Mouse (Mus musculus): ENCODE measurements around the gene Tfr2. TPM values are rescaled to one million over a fixed set of nuclear protein-coding genes. Genes with fewer than 3 reads are reported as not detected.

Gene Tfr2
- polyA plus RNA-seq, 2 experiments: 1.3 to 2.1 TPM

DNA sequence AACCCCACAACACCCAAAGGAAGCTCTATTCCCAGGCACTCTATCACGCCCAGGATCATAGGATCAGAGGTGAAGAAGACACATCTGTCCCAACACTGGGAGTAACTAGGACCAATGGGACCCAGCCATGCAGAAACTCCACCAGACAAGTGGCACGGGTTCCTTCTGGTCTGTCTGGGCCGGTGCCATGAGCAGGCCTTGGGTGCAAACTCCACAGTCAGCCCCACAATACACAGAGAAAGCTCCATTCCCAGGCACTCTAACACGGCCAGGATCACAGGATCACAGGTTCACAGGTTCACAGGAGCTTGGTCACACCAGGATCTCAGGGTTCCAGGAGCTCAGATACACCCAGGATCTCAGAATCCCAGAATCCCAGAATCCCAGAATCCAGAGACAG lies 24.0 kb upstream of the Tfr2 start:
- H3K9ac ChIP-seq (ENCODE audit: low read depth, low read length, severe bottlenecking): no peak overlapping the region
- H3K9me3 ChIP-seq (ENCODE audit: control insufficient read depth, low read length): no peaks in the 10 kb centered on the region
- TF ChIP-seq POLR2A (IDR thresholded peaks at IDR 0.05; ENCODE audit: borderline replicate concordance, extremely low read depth, insufficient read depth, insufficient read length): no peak
- H3K4me3 ChIP-seq (replicated peaks; ENCODE audit: low read length): no peak overlapping the region
- H3K27me3 ChIP-seq (ENCODE audit: control insufficient read depth, insufficient read depth, low read length): no peaks in the 10 kb centered on the region
- DNase-seq (ENCODE audit: low spot score): no peak
- ATAC-seq (ENCODE audit: low FRiP score, low read depth): no peak
- WGBS: 75% methylated on average over 4 of the region's 4 CpGs
- no peak overlapping the region for H3K4me2 ChIP-seq (replicated peaks; ENCODE audit: low read depth, low read length, severe bottlenecking)
- no peak overlapping the region for H3K27ac ChIP-seq (replicated peaks; ENCODE audit: low read depth, low read length)
- H3K36me3 ChIP-seq (ENCODE audit: control insufficient read depth, insufficient read depth, low read length): no peaks in the 10 kb centered on the region
- H3K4me1 ChIP-seq (ENCODE audit: control insufficient read depth, insufficient read depth, low read length): no peaks in the 10 kb centered on the region

DNA sequence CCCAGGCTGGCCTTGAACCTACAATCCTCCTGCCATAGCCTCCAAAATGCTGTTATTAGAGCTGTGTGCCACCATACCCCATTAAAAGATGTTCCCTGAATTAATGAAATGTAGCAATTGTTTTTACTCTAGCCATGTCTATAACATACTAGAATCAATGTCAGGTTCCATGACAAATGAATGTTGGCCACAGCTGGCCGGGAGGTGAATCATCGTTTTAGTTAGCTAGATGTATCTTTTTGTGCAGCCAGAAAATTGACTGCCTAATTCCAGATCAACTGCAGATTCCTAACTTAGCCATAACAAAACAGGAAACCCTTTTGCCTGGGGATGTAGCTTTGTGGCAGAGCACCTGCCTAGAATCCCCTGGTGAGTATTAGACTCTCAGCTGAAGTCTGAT lies 19.8 kb upstream of the Tfr2 start:
- DNase-seq (ENCODE audit: low spot score): no peak
- WGBS: 86% methylated on average over 2 of the region's 2 CpGs

GRCm38 (mm10) chr5:137551119-137551518 lies 18.5 kb upstream of the Tfr2 start:
- no peak for ATAC-seq (ENCODE audit: low FRiP score, low read depth)
- TF ChIP-seq POLR2A (IDR thresholded peaks at IDR 0.05; ENCODE audit: borderline replicate concordance, extremely low read depth, insufficient read depth, insufficient read length): no peak
- 62% methylated on average over 5 of the region's 5 CpGs for WGBS
- Histone ChIP-seq H3K4me1 (ENCODE audit: control insufficient read depth, insufficient read depth, low read length) (no peaks in the 10 kb centered on the region), H3K9ac (ENCODE audit: low read depth, low read length, severe bottlenecking) (no peak overlapping the region), H3K27me3 (ENCODE audit: control insufficient read depth, insufficient read depth, low read length) (peaks cover 11% of the 10 kb centered on the region; the same call in 1 of the 2 replicates), H3K9me3 (ENCODE audit: control insufficient read depth, low read length) (no peaks in the 10 kb centered on the region), H3K36me3 (ENCODE audit: control insufficient read depth, insufficient read depth, low read length) (no peaks in the 10 kb centered on the region), H3K4me2 (replicated peaks; ENCODE audit: low read depth, low read length, severe bottlenecking) (no peak overlapping the region), H3K27ac (replicated peaks; ENCODE audit: low read depth, low read length) (no peak overlapping the region), H3K4me3 (replicated peaks; ENCODE audit: low read length) (no peak overlapping the region)
- no peak for DNase-seq (ENCODE audit: low spot score)

More for the DNA sequence above, 19.8 kb upstream of the Tfr2 start:
- H3K27ac ChIP-seq (replicated peaks; ENCODE audit: low read depth, low read length): no peak overlapping the region
- no peaks in the 10 kb centered on the region for H3K4me1 ChIP-seq (ENCODE audit: control insufficient read depth, insufficient read depth, low read length)
- no peak overlapping the region for H3K4me3 ChIP-seq (replicated peaks; ENCODE audit: low read length)
- H3K9me3 ChIP-seq (ENCODE audit: control insufficient read depth, low read length): no peaks in the 10 kb centered on the region
- ATAC-seq (ENCODE audit: low FRiP score, low read depth): no peak
- H3K36me3 ChIP-seq (ENCODE audit: control insufficient read depth, insufficient read depth, low read length): no peaks in the 10 kb centered on the region
- H3K9ac ChIP-seq (ENCODE audit: low read depth, low read length, severe bottlenecking): no peak overlapping the region
- no peak for TF ChIP-seq POLR2A (IDR thresholded peaks at IDR 0.05; ENCODE audit: borderline replicate concordance, extremely low read depth, insufficient read depth, insufficient read length)
- no peak overlapping the region for H3K4me2 ChIP-seq (replicated peaks; ENCODE audit: low read depth, low read length, severe bottlenecking)
- H3K27me3 ChIP-seq (ENCODE audit: control insufficient read depth, insufficient read depth, low read length): peaks cover 11% of the 10 kb centered on the region; the same call in 1 of the 2 replicates

GRCm38 (mm10) chr5:137553000-137553399 lies 16.6 kb upstream of the Tfr2 start:
- H3K4me3 ChIP-seq (replicated peaks; ENCODE audit: low read length): peak overlapping the region; percentile 3; the same call in 1 of the 2 replicates
- H3K36me3 ChIP-seq (ENCODE audit: control insufficient read depth, insufficient read depth, low read length): no peaks in the 10 kb centered on the region
- H3K27ac ChIP-seq (replicated peaks; ENCODE audit: low read depth, low read length): no peak overlapping the region
- H3K4me2 ChIP-seq (replicated peaks; ENCODE audit: low read depth, low read length, severe bottlenecking): peak overlapping the region; percentile 35
- peaks cover 11% of the 10 kb centered on the region; the same call in 1 of the 2 replicates for H3K27me3 ChIP-seq (ENCODE audit: control insufficient read depth, insufficient read depth, low read length)
- no peak for DNase-seq (ENCODE audit: low spot score)
- no peak overlapping the region for H3K9ac ChIP-seq (ENCODE audit: low read depth, low read length, severe bottlenecking)
- H3K9me3 ChIP-seq (ENCODE audit: control insufficient read depth, low read length): no peaks in the 10 kb centered on the region
- no peaks in the 10 kb centered on the region for H3K4me1 ChIP-seq (ENCODE audit: control insufficient read depth, insufficient read depth, low read length)
- no peak for TF ChIP-seq POLR2A (IDR thresholded peaks at IDR 0.05; ENCODE audit: borderline replicate concordance, extremely low read depth, insufficient read depth, insufficient read length)
- ATAC-seq (ENCODE audit: low FRiP score, low read depth): no peak
- 24% methylated on average over 6 of the region's 6 CpGs for WGBS

- H3K4me1 ChIP-seq (ENCODE audit: control insufficient read depth, insufficient read depth, low read length): no peaks in the 10 kb centered on the region
- no peak within 1 kb of the TSS for H3K9ac ChIP-seq (ENCODE audit: low read depth, low read length, severe bottlenecking)
- H3K36me3 ChIP-seq (ENCODE audit: control insufficient read depth, insufficient read depth, low read length): no peaks in the 10 kb centered on the region
- peak within 1 kb of the TSS; percentile 3; the same call in 1 of the 2 replicates for H3K4me3 ChIP-seq (replicated peaks; ENCODE audit: low read length)
- DNase-seq (ENCODE audit: low spot score): peak; percentile 71
- no peak within 1 kb of the TSS for H3K27ac ChIP-seq (replicated peaks; ENCODE audit: low read depth, low read length)
- 2% methylated on average over 37 of the region's 37 CpGs for WGBS
- peak within 1 kb of the TSS; percentile 35 for H3K4me2 ChIP-seq (replicated peaks; ENCODE audit: low read depth, low read length, severe bottlenecking)
- H3K9me3 ChIP-seq (ENCODE audit: control insufficient read depth, low read length): no peaks in the 10 kb centered on the region
- peak; percentile 90 for ATAC-seq (ENCODE audit: low FRiP score, low read depth)
- TF ChIP-seq POLR2A (IDR thresholded peaks at IDR 0.05; ENCODE audit: borderline replicate concordance, extremely low read depth, insufficient read depth, insufficient read length): no peak
- peaks cover 11% of the 10 kb centered on the region; the same call in 1 of the 2 replicates for H3K27me3 ChIP-seq (ENCODE audit: control insufficient read depth, insufficient read depth, low read length)
Measured at GRCm38 (mm10) chr5:137553411-137553837, 16.2 kb upstream of the Tfr2 start, which contains the start of gene Actl6b. Gene Actl6b (plus strand): TSS chr5:137553517.

Measured in limb, embryonic 14.5 days (tissue).